Mouse (Mus musculus): Measurements from ENCODE around the gene Xpc. TPM values are rescaled to one million over a fixed set of nuclear protein-coding genes. Genes with fewer than 3 reads are reported as not detected.
"Not testable (repeated sequence)": the region's sequence is repeated elsewhere in the genome, so short reads cannot be mapped to it uniquely, and the experiment has no call there.

Xpc gene
- total RNA-seq, 1 experiment from 2014 or later = 108 TPM

GRCm38 (mm10) chr6:91488496-91489212 is 27.0 kb downstream of the Xpc start:
- peak; percentile 66 to 83 for ATAC-seq (replicated peaks in 1 of 2; ENCODE audit: insufficient read depth in 1 of 2, low FRiP score in 2 of 2, low TSS enrichment in 1 of 2, low read depth in 1 of 2, poor library complexity in 2 of 2, severe bottlenecking in 2 of 2)

DNA sequence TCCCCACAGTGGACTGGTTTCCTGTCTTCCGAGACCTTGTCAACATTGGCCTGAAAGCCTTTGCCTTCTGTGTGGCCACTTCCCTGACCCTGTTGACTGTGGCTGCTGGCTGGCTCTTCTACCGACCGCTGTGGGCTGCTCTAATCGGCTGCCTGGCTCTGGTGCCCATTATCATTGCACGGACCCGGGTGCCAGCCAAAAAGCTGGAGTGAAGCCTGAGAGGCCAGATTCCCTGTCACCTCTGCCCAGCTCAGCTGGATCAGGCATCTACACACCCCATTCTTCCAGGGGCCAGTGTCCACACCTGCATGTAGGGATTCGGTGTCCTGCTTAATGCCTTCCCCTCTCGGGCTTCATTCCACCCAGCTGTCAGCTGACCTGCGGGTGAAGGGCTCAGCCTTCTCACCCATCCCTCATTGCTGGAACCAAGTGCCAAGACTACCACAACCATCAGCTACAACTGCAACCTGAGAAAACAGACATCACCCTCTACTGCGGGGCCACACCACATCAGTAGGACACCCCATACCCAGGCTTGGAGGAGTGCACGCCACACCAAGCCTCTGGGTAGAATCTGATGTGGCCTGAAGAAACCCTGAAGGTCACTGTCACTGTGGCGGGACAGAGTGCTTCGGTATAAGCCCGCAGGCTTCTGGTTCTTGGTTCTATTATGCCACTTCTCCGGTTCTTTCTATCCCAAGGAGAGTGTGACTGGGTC is 28.8 kb downstream of the Xpc start:
- no peak for ATAC-seq (replicated peaks in 1 of 2; ENCODE audit: insufficient read depth in 1 of 2, low FRiP score in 2 of 2, low TSS enrichment in 1 of 2, low read depth in 1 of 2, poor library complexity in 2 of 2, severe bottlenecking in 2 of 2)

DNA sequence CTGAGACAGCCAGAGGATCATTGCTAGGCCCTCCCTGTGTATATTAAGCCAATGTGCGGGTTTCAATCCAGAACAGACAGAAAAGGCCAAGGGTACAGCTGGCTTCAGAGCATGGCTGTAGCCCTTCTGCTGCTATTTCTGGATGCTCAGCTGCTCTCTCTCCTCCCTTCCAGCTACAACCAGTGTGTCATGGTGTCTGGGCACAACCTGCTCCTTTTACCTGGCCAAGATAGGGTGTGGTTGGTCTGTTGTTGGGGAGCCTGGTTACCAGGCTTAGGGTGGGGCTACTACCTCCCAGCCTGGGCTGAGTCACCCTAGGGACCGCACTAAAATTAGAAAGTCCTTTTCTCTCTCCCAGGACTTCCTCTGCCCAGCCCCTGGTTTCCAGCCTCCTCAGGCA is 32.3 kb downstream of the Xpc start:
- no peak for ATAC-seq (replicated peaks in 1 of 2; ENCODE audit: insufficient read depth in 1 of 2, low FRiP score in 2 of 2, low TSS enrichment in 1 of 2, low read depth in 1 of 2, poor library complexity in 2 of 2, severe bottlenecking in 2 of 2)

DNA sequence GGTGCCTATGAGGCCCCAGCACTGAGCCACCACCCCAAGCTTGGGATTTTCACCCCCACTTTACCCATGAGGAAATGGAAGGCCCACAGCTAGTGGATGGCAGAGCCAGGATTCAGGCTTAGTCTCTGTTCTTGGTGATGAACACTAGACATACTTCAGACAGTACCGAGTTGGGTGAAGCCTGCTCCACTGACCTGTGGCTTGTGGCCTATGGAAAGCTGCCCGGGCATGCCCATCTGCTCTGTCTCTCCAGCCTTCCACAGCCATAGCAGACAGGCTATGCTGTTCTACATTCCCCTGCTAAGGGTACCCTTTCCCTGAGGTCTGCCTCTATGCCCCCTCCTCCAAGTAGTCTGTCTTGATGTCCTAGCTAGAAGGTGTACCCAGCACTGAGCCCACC is 39.1 kb downstream of the Xpc start:
- no peak for ATAC-seq (replicated peaks in 1 of 2; ENCODE audit: insufficient read depth in 1 of 2, low FRiP score in 2 of 2, low TSS enrichment in 1 of 2, low read depth in 1 of 2, poor library complexity in 2 of 2, severe bottlenecking in 2 of 2)

DNA sequence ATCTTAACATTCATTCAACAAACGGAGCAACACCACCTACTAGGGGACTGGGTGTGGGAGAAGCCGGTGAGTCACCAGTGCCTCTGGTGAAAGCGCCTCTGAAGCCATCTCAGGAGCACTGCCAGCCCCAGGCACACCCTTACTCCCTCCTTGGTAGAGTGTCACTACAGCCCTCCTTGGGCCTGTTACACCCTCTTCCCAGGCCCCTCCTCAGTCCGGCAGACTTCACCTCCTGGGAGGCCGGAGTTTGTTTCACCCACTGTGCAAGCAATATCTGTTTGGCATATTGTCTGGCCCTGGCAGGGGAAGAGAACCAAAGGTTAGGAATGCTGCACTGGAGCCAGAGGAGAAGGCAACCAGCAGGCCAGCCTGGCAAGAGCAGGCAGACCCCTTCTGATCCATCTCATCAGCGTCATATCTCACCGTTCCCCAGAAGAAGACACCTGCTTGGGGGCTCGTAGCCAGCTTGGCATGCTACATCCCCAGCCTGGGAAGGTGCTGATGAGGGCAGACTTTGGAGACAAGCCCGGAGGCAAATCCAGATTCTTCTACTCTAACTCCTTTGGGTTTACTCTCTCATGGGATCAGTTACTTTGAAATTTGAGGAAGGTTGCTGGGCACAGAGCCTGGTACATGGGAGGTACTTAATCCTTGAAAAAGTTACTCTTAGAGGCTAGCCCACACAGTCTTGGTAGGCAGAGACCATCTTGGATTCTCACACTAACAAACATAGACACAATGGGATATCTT is 41.1 kb downstream of the Xpc start:
- no peak for ATAC-seq (replicated peaks in 1 of 2; ENCODE audit: insufficient read depth in 1 of 2, low FRiP score in 2 of 2, low TSS enrichment in 1 of 2, low read depth in 1 of 2, poor library complexity in 2 of 2, severe bottlenecking in 2 of 2)

- ATAC-seq (replicated peaks in 1 of 2; ENCODE audit: insufficient read depth in 1 of 2, low FRiP score in 2 of 2, low TSS enrichment in 1 of 2, low read depth in 1 of 2, poor library complexity in 2 of 2, severe bottlenecking in 2 of 2) = peak; percentile 20 to 37
Measured at GRCm38 (mm10) chr6:91473805-91474440, 41.8 kb downstream of the Xpc start.

DNA sequence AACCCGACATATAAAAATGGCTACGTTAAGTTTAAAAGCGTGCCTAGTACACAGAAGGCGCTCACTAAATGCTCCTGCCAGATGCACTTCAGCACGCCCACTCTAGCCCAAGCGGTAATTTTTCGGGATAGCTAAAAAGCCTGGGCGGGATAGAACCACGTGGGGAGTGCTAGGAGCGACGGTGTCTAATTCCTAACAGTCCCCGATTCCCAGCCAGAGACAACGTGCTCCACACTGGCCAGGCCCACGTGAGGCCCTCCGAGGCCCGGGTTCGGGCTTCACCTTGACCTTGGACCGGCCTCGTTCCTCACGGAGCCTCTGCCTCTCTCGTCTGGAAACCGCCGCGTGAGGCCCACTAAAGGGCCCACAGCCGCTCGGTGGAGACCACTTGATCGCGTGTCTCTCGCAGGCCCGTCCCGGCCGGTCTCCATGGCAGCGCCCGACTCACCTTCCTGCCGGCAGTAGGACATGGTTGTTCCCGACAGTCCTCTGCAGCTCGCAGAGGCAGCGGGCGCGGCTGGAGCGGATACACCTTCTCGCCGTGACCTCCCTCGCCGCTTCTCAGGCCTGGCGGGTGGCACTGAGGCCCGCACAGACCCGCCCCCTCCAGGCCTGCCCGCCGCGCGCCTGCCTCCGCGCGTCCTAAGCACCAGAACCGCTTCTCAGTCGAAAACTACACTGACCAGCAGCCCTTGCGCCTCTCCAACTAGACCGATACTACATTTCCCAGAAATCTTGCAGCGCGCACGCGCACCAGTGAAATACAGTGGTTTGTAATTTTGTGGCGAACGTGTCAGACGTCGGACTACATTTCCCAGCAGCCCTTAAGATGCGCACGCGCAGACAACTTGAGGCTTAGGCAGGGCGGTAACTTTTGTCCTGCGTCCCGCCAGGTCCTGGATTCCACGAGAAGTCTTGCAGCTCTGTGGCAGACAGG is 42.6 kb downstream of the Xpc start, which contains the start of the genes Chchd4 and Tmem43:
TSS of gene Chchd4 (minus strand) at position 679 of the 937 bp plus-strand sequence.
TSS of gene Tmem43 (plus strand) at position 836 of the 937 bp plus-strand sequence.
- peak; percentile 92 to 93 for ATAC-seq (replicated peaks in 1 of 2; ENCODE audit: insufficient read depth in 1 of 2, low FRiP score in 2 of 2, low TSS enrichment in 1 of 2, low read depth in 1 of 2, poor library complexity in 2 of 2, severe bottlenecking in 2 of 2)

- no peak for ATAC-seq (replicated peaks in 1 of 2; ENCODE audit: insufficient read depth in 1 of 2, low FRiP score in 2 of 2, low TSS enrichment in 1 of 2, low read depth in 1 of 2, poor library complexity in 2 of 2, severe bottlenecking in 2 of 2)
Measured at GRCm38 (mm10) chr6:91472319-91472718, 43.4 kb downstream of the Xpc start.

DNA sequence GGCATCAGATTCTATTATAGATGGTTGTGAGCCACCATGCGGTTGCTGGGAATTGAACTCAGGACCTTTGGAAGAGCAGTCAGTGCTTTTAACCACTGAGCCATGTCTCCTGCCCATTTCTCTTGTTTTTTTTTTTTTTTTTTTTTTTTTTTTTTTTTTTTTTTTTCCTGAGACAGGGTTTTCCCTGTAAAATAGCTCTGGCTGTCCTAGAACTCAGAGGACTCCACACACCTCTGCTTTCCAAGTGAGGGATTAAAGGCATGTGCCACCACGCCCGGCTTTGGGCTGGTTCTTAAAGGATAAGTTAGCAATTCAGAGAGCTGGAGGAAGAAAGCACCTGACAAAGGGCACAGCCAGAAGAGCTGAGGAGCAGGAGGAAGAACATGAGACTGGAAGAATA is 44.3 kb downstream of the Xpc start:
- ATAC-seq (replicated peaks in 1 of 2; ENCODE audit: insufficient read depth in 1 of 2, low FRiP score in 2 of 2, low TSS enrichment in 1 of 2, low read depth in 1 of 2, poor library complexity in 2 of 2, severe bottlenecking in 2 of 2) = not testable (repeated sequence)

- ATAC-seq (replicated peaks in 1 of 2; ENCODE audit: insufficient read depth in 1 of 2, low FRiP score in 2 of 2, low TSS enrichment in 1 of 2, low read depth in 1 of 2, poor library complexity in 2 of 2, severe bottlenecking in 2 of 2) = no peak
Measured at GRCm38 (mm10) chr6:91470712-91471111, 45.0 kb downstream of the Xpc start.

GRCm38 (mm10) chr6:91467106-91467505 is 48.6 kb downstream of the Xpc start:
- no peak for ATAC-seq (replicated peaks in 1 of 2; ENCODE audit: insufficient read depth in 1 of 2, low FRiP score in 2 of 2, low TSS enrichment in 1 of 2, low read depth in 1 of 2, poor library complexity in 2 of 2, severe bottlenecking in 2 of 2)

DNA sequence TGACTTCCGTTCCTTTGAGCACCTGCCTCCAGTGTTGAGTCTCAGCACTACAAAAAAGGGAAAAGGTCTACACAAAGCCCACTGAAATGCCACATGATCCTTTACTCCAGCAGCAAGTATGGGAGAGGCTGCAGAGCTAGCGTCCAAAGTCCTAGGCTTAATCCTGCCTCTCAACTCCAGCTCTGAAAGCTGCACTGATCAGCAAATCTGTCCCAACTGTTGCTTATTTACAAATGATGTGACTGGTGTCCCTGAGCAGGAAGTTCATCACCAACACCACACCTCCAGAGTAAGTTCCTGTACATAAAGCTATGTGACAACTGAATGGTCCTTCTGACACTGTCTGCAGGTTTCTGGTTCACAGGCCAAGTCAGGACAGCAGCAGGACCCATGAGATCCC is 49.9 kb downstream of the Xpc start:
- no peak for ATAC-seq (replicated peaks in 1 of 2; ENCODE audit: insufficient read depth in 1 of 2, low FRiP score in 2 of 2, low TSS enrichment in 1 of 2, low read depth in 1 of 2, poor library complexity in 2 of 2, severe bottlenecking in 2 of 2)

DNA sequence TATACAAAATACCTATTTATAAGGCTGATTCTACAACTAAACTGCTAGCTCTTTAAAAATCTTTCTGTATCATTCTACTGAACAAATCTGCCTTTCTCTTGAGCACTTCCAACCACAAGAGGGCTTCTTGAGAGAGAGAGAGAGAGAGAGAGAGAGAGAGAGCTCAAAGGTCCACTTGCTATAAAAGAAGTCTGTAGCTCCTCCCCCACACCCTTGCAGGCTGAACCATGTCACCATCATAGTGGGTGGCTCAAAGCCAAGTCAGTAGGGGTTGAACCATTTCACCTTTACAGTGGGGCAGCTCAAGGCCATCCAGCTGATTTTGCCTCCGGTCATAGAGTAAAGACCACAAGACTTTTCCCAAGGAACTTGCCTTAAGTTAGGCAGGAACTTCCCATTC is 56.2 kb downstream of the Xpc start:
- peak; percentile 25 to 56; a peak in 1 of 4 replicates for ATAC-seq (replicated peaks in 1 of 2; ENCODE audit: insufficient read depth in 1 of 2, low FRiP score in 2 of 2, low TSS enrichment in 1 of 2, low read depth in 1 of 2, poor library complexity in 2 of 2, severe bottlenecking in 2 of 2)

GRCm38 (mm10) chr6:91454546-91454945 is 61.1 kb downstream of the Xpc start:
- no peak for ATAC-seq (replicated peaks in 1 of 2; ENCODE audit: insufficient read depth in 1 of 2, low FRiP score in 2 of 2, low TSS enrichment in 1 of 2, low read depth in 1 of 2, poor library complexity in 2 of 2, severe bottlenecking in 2 of 2)

- ATAC-seq (replicated peaks in 1 of 2; ENCODE audit: insufficient read depth in 1 of 2, low FRiP score in 2 of 2, low TSS enrichment in 1 of 2, low read depth in 1 of 2, poor library complexity in 2 of 2, severe bottlenecking in 2 of 2) = no peak
Measured at GRCm38 (mm10) chr6:91452056-91452455, 63.6 kb downstream of the Xpc start.

DNA sequence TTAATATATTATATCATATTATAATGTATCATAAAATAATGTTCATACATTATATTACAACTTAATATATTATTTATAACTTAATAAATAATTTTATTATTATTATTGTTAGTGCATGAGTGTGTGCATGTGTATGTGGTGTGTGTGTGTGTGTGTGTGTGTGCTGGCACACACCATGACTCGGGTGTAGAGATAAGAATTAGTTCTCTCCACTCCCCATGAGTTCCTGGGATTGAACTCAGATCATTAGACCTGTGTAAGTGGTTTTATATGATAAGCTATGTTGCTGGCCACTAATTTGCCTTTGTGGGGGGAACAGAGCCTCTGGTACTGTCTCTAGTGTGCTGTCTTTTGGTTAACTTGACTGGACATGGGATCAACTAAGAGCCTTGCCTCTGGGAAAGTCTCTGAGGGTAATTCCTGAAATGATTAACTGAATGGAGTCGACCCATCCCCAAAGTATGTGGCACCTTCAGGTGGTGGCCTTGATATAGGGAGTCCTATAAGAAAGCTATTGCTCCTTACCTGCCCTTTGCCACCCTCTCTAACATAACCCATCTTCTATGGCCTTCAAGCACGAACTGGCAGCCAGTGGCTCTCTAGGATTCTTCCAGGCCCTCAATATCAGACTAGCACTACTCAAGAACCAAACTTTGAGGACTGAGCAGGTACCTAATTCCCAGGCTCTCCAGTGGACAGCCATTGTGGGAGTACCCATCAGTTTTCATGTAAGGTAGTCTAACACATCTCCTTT is 66.0 kb downstream of the Xpc start:
- no peak for ATAC-seq (replicated peaks in 1 of 2; ENCODE audit: insufficient read depth in 1 of 2, low FRiP score in 2 of 2, low TSS enrichment in 1 of 2, low read depth in 1 of 2, poor library complexity in 2 of 2, severe bottlenecking in 2 of 2)

Data from hematopoietic stem cell, adult 5-6 weeks (primary cell).